Mouse (Mus musculus) forebrain, embryonic 12.5 days (tissue): Measurements from ENCODE around the gene Tubd1. TPM values are rescaled to one million over a fixed set of nuclear protein-coding genes. Genes with fewer than 3 reads are reported as not detected.

ENCODE experiments used
- ATAC-seq: fragments of 200-750 bp; cut with Nextera tagmentation; 2 replicates; pipeline ENCODE4 v1.8.0; 2017; ENCODE audit warnings: moderate TSS enrichment; ENCODE audit not compliant: low FRiP score
- H3K27ac ChIP-seq: fragments of 300-500 bp; sonication (generic); 2 replicates; pipeline ENCODE4 v1.5.1; 2016; ENCODE audit warnings: mild to moderate bottlenecking
- H3K27me3 ChIP-seq: fragments of 300-500 bp; sonication (generic); 2 replicates; pipeline ENCODE4 v1.6.1; 2016; ENCODE audit warnings: mild to moderate bottlenecking
- H3K36me3 ChIP-seq: fragments of 300-500 bp; sonication (generic); replicated peaks from 2 replicates; pipeline ENCODE4 v1.6.1; 2016; ENCODE audit warnings: mild to moderate bottlenecking
- H3K4me1 ChIP-seq: fragments of 300-500 bp; sonication (generic); 2 replicates; pipeline ENCODE4 v1.6.1; 2016
- H3K4me2 ChIP-seq: fragments of 300-500 bp; sonication (generic); 2 replicates; pipeline ENCODE4 v1.6.1; 2016; ENCODE audit warnings: mild to moderate bottlenecking, moderate library complexity
- H3K4me3 ChIP-seq: fragments of 300-500 bp; sonication (generic); replicated peaks from 2 replicates; pipeline ENCODE4 v1.5.1; 2016; ENCODE audit warnings: mild to moderate bottlenecking
- H3K9ac ChIP-seq: fragments of 300-500 bp; sonication (generic); 2 replicates; pipeline ENCODE4 v1.6.1; 2016; ENCODE audit warnings: mild to moderate bottlenecking
- H3K9me3 ChIP-seq: fragments of 300-500 bp; sonication (generic); 2 replicates; pipeline ENCODE4 v1.6.1; 2016
- WGBS: fragments of 180-500 bp; shearing (Covaris S2); methylation state at CpG from one replicate; pipeline ENCODE4 v1.1.7; 2016; 5-methylcytosine and 5-hydroxymethylcytosine counted together
- polyA plus RNA-seq: library from polyadenylated mRNA; unstranded; fragments of >200 nt; fragmentation: Nextera tagmentation; extraction: Ambion mirVana; gene quantifications from 2 replicates; pipeline ENCODE4 v1.2.1, GENCODE M21; 2016

The Tubd1 gene
- polyA plus RNA-seq, 1 experiment from 2014 or later = 10.7 TPM

DNA sequence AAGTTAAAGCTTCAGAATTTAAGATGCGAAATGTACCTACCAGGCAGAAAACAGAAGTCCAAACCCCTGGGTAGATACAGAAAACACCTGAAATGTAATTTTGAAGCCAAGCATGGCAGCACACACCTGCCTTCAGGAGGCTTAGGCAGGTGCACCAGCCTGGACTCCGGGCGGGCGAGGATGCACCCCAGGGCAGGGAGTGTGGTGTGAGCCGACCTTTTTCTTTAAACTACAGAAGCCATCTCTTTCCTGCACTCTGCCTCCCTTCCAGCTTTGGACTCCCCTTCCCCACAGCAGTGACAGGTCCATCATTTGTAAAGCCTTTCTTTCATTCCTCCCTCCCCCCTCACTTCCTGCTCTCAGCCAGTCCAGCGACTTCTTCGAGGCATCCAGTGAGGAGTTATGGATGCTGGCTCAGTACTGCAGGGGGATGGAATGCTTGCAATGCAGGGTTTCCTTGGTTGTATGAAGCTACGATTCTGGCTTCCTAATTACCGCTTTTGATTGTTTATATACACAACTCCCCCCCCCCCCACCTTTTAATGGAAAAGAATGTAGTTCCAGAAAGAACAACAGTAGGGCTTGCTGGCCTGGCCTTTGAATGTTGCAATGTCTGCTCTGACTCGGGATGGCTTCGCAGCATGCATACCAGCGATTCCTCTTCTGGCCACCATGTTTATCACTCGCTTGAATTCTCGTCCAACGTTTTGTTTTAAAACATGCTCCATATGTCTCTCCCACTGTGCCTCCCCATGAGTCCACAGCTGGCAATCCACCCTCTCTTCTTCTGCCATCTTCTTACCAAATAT lies 26.5 kb downstream of the Tubd1 start:
- Histone ChIP-seq H3K27ac (no peak overlapping the region), H3K27me3 (no peaks in the 10 kb centered on the region), H3K4me2 (no peak overlapping the region), H3K9me3 (no peaks in the 10 kb centered on the region), H3K9ac (no peak overlapping the region), H3K36me3 (peaks cover 4% of the 10 kb centered on the region; the same call in 1 of the 2 replicates), H3K4me1 (peaks cover 7% of the 10 kb centered on the region), H3K4me3 (no peak overlapping the region)
- WGBS = 50% methylated on average over 15 of the region's 15 CpGs
- ATAC-seq = no peak

GRCm38 (mm10) chr11:86571871-86572270 lies 27.1 kb downstream of the Tubd1 start:
- ATAC-seq = no peak
- Histone ChIP-seq H3K36me3 (peaks cover 3% of the 10 kb centered on the region; the same call in 1 of the 2 replicates), H3K27ac (no peak overlapping the region), H3K4me3 (no peak overlapping the region), H3K27me3 (no peaks in the 10 kb centered on the region), H3K4me1 (peaks cover 8% of the 10 kb centered on the region), H3K4me2 (no peak overlapping the region), H3K9me3 (no peaks in the 10 kb centered on the region), H3K9ac (no peak overlapping the region)
- WGBS = 82% methylated on average over 4 of the region's 4 CpGs

GRCm38 (mm10) chr11:86572623-86573022 lies 27.8 kb downstream of the Tubd1 start:
- Histone ChIP-seq H3K36me3 (no peaks in the 10 kb centered on the region), H3K27me3 (no peaks in the 10 kb centered on the region), H3K4me3 (no peak overlapping the region), H3K4me1 (peaks cover 8% of the 10 kb centered on the region), H3K27ac (no peak overlapping the region), H3K4me2 (no peak overlapping the region), H3K9me3 (no peaks in the 10 kb centered on the region), H3K9ac (no peak overlapping the region)
- ATAC-seq = no peak
- 69% methylated on average over 2 of the region's 2 CpGs for WGBS

- peaks cover 8% of the 10 kb centered on the region for H3K4me1 ChIP-seq
- no peaks in the 10 kb centered on the region for H3K36me3 ChIP-seq
- ATAC-seq = no peak
- no peak overlapping the region for H3K4me3 ChIP-seq
- no peak overlapping the region for H3K27ac ChIP-seq
- H3K9me3 ChIP-seq = no peaks in the 10 kb centered on the region
- no peaks in the 10 kb centered on the region for H3K27me3 ChIP-seq
- H3K9ac ChIP-seq = no peak overlapping the region
- H3K4me2 ChIP-seq = no peak overlapping the region
- 93% methylated on average over 6 of the region's 6 CpGs for WGBS
Measured at GRCm38 (mm10) chr11:86573646-86574231, 28.9 kb downstream of the Tubd1 start.

- no peak overlapping the region for H3K27ac ChIP-seq
- H3K9me3 ChIP-seq = no peaks in the 10 kb centered on the region
- no peak overlapping the region for H3K4me2 ChIP-seq
- no peak overlapping the region for H3K4me3 ChIP-seq
- ATAC-seq = no peak
- no peaks in the 10 kb centered on the region for H3K36me3 ChIP-seq
- WGBS = 63% methylated on average over 2 of the region's 2 CpGs
- H3K27me3 ChIP-seq = no peaks in the 10 kb centered on the region
- H3K9ac ChIP-seq = no peak overlapping the region
- H3K4me1 ChIP-seq = peaks cover 8% of the 10 kb centered on the region
Measured at GRCm38 (mm10) chr11:86574408-86574807, 29.6 kb downstream of the Tubd1 start.

DNA sequence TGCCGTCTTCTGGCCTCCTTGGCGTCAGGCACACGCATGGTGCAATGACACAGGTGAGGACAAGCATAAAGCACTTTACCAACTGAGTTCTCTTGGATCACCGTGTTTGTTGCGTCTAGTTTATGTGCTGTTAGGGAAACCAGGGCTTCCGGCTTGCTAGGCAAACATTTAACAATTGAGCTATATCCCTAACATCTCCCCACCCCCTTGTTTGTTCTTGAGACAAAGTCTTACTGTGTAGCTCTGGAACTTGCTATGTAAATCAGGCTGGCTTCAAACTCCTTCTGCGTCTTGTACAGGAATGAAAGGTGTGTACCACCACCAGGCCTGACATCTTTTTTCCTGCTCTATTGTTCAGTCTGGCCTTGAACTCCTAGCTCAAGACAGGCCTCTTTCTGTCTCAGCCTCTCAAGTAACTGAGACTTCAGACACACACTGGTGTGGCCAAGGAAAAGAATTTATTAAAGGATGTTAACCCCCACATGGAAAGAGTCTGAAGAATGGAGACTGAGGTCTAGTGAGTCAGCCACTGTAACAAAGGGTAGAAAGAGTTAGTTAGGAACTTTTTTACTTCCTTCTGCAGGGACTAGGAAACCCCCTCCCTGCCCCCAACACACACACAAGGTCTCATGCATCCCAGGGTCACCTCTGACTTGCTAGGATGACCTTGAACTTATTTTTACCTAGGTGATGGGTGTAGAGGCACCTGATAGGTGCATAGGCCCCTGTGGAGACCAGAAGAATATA lies 31.0 kb downstream of the Tubd1 start:
- Histone ChIP-seq H3K9ac (no peak overlapping the region), H3K27me3 (no peaks in the 10 kb centered on the region), H3K36me3 (no peaks in the 10 kb centered on the region), H3K4me2 (no peak overlapping the region), H3K4me1 (peaks cover 8% of the 10 kb centered on the region), H3K4me3 (no peak overlapping the region), H3K9me3 (no peaks in the 10 kb centered on the region), H3K27ac (no peak overlapping the region)
- WGBS = 82% methylated on average over 7 of the region's 7 CpGs
- ATAC-seq = no peak

DNA sequence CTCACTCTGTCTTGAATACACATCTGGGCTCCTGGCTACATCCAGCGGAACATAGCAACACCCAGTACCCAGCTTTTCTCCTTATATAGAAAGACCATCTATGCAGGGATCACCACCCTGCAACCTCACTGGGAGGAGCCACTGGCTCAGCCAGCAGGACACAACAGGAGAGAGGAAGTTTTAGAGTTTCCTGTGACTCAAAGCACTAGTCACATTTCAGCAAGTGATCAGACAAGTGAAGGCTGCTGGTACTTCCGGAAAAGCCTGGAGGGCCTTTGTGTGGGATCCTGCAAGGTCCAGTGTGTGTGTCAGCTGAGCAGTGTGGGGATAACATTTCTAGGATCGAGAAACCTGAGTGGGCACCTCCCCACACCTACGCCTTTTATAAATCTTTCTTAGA lies 32.4 kb downstream of the Tubd1 start:
- Histone ChIP-seq H3K27ac (no peak overlapping the region), H3K4me1 (0 out of 2 replicates have a peak, but pooled peaks cover 3% of the 10 kb centered on the region), H3K9ac (no peak overlapping the region), H3K9me3 (no peaks in the 10 kb centered on the region), H3K27me3 (no peaks in the 10 kb centered on the region), H3K36me3 (no peaks in the 10 kb centered on the region), H3K4me2 (no peak overlapping the region), H3K4me3 (no peak overlapping the region)
- ATAC-seq = no peak
- 81% methylated on average over 4 of the region's 4 CpGs for WGBS

- H3K4me2 ChIP-seq = no peak overlapping the region
- 84% methylated on average over 6 of the region's 6 CpGs for WGBS
Measured at GRCm38 (mm10) chr11:86578106-86578808, 33.5 kb downstream of the Tubd1 start.

GRCm38 (mm10) chr11:86578809-86579730 lies 34.3 kb downstream of the Tubd1 start:
- WGBS = 78% methylated on average over 25 of the region's 25 CpGs
- ATAC-seq = no peak
- H3K4me2 ChIP-seq = no peak overlapping the region
- H3K9me3 ChIP-seq = no peaks in the 10 kb centered on the region
- 0 out of 2 replicates have a peak, but pooled peaks cover 3% of the 10 kb centered on the region for H3K4me1 ChIP-seq
- H3K27me3 ChIP-seq = no peaks in the 10 kb centered on the region
- H3K9ac ChIP-seq = no peak overlapping the region
- peaks cover 1% of the 10 kb centered on the region; the same call in 1 of the 2 replicates for H3K36me3 ChIP-seq
- no peak overlapping the region for H3K27ac ChIP-seq
- H3K4me3 ChIP-seq = no peak overlapping the region

More at GRCm38 (mm10) chr11:86578106-86578808, 33.5 kb downstream of the Tubd1 start:
- H3K36me3 ChIP-seq = no peaks in the 10 kb centered on the region
- H3K4me1 ChIP-seq = 0 out of 2 replicates have a peak, but pooled peaks cover 3% of the 10 kb centered on the region
- no peak overlapping the region for H3K27ac ChIP-seq
- H3K27me3 ChIP-seq = no peaks in the 10 kb centered on the region
- H3K4me3 ChIP-seq = no peak overlapping the region
- H3K9me3 ChIP-seq = no peaks in the 10 kb centered on the region
- no peak for ATAC-seq
- H3K9ac ChIP-seq = no peak overlapping the region

GRCm38 (mm10) chr11:86579731-86580318 lies 35.0 kb downstream of the Tubd1 start:
- 0 out of 2 replicates have a peak, but pooled peaks cover 3% of the 10 kb centered on the region for H3K4me1 ChIP-seq
- no peak overlapping the region for H3K4me3 ChIP-seq
- H3K36me3 ChIP-seq = peaks cover 4% of the 10 kb centered on the region; the same call in 1 of the 2 replicates
- H3K9me3 ChIP-seq = no peaks in the 10 kb centered on the region
- H3K27ac ChIP-seq = no peak overlapping the region
- no peak overlapping the region for H3K4me2 ChIP-seq
- H3K27me3 ChIP-seq = no peaks in the 10 kb centered on the region
- no peak overlapping the region for H3K9ac ChIP-seq
- ATAC-seq = no peak
- 78% methylated on average over 10 of the region's 10 CpGs for WGBS
